Mouse (Mus musculus) ES-E14 (cell line): ENCODE measurements around the gene Efnb3. TPM values are rescaled to one million over a fixed set of nuclear protein-coding genes. Genes with fewer than 3 reads are reported as not detected.
"Not testable (repeated sequence)": the region's sequence is repeated elsewhere in the genome, so short reads cannot be mapped to it uniquely, and the experiment has no call there.

Source experiments
- DNase-seq: peaks from one replicate; pipeline ENCODE4 v3.0.0-alpha.2; 2013; ENCODE audit warnings: low read depth, low spot score
- H3K27ac ChIP-seq: 2 replicates; pipeline ENCODE4 v1.5.1; 2012; ENCODE audit warnings: low read depth, mild to moderate bottlenecking, low read length, moderate library complexity, mixed read lengths; ENCODE audit not compliant: poor library complexity, insufficient read depth, severe bottlenecking
- H3K36me3 ChIP-seq: 2 replicates; pipeline ENCODE4 v1.6.1; 2012; ENCODE audit warnings: mild to moderate bottlenecking, low read length, moderate library complexity, mixed read lengths; ENCODE audit not compliant: control insufficient read depth, poor library complexity, insufficient read depth, severe bottlenecking
- H3K4me1 ChIP-seq, 2 experiments: fragments of 150-350 bp in 1 of 2; sonication (generic) in 1 of 2; 2 replicates each; pipeline ENCODE4 v1.6.1; 2012; ENCODE audit warnings: low read length in 2 of 2, mild to moderate bottlenecking in 1 of 2, mixed read lengths in 1 of 2; ENCODE audit not compliant: control insufficient read depth in 2 of 2, insufficient read depth in 2 of 2, poor library complexity in 1 of 2
- H3K4me3 ChIP-seq, 2 experiments: fragments of 150-350 bp in 1 of 2; sonication (generic) in 1 of 2; 2 replicates each; pipeline ENCODE4 v1.5.1; 2012; ENCODE audit warnings: low read length in 2 of 2, low read depth in 1 of 2, mild to moderate bottlenecking in 1 of 2, mixed read lengths in 1 of 2; ENCODE audit not compliant: insufficient read depth in 1 of 2, poor library complexity in 1 of 2, severe bottlenecking in 1 of 2
- H3K9ac ChIP-seq: 2 replicates; pipeline ENCODE4 v1.6.1; 2012; ENCODE audit warnings: low read depth, mild to moderate bottlenecking, low read length, mixed read lengths; ENCODE audit not compliant: poor library complexity, insufficient read depth, severe bottlenecking
- H3K9me3 ChIP-seq: fragments of 150-350 bp; sonication (generic); 2 replicates; pipeline ENCODE4 v1.6.1; 2012; ENCODE audit warnings: low read depth, mild to moderate bottlenecking, low read length; ENCODE audit not compliant: control insufficient read depth, insufficient read depth
- CHD2 ChIP-seq: IDR thresholded peaks from 2 replicates; pipeline ENCODE4 v1.6.1; 2014; ENCODE audit warnings: mild to moderate bottlenecking, low read depth, low read length, inconsistent platforms
- HCFC1 ChIP-seq: IDR thresholded peaks from 2 replicates; pipeline ENCODE4 v1.6.1; 2012; ENCODE audit warnings: low read length, inconsistent platforms, borderline replicate concordance; ENCODE audit not compliant: insufficient read depth
- MAFK ChIP-seq: IDR thresholded peaks from 2 replicates; pipeline ENCODE4 v1.6.1; 2014; ENCODE audit warnings: mild to moderate bottlenecking, low read depth, low read length, inconsistent platforms; ENCODE audit not compliant: insufficient read depth
- ZC3H11A ChIP-seq: IDR thresholded peaks from 2 replicates; pipeline ENCODE4 v1.6.1; 2012; ENCODE audit warnings: low read depth, mild to moderate bottlenecking, inconsistent platforms, low read length, borderline replicate concordance
- ZNF384 ChIP-seq: IDR thresholded peaks from 2 replicates; pipeline ENCODE4 v1.6.1; 2012; ENCODE audit warnings: low read depth, low read length, inconsistent platforms
- in situ Hi-C, 2 experiments: fragments of 600-800 bp; cut with MboI; formaldehyde crosslinking; loops; one replicate each; pipeline ENCODE4 v1.15.1; 2025; ENCODE audit warnings: low sequenced_read_pairs in 2 of 2, inconsistent platforms in 1 of 2; ENCODE audit not compliant: unreplicated experiment in 2 of 2
- total RNA-seq: library from RNA; depleted of rRNA; stranded (reverse); fragments of 300-350 nt; gene quantifications from 2 replicates; pipeline ENCODE4 v1.2.3, GENCODE M21; 2012

The Efnb3 gene
- total RNA-seq, 1 experiment, result 3.2 TPM

GRCm38 (mm10) chr11:69540700-69541099, 19.3 kb downstream of the Efnb3 start:
- in situ Hi-C loops, result no loop called here

DNA sequence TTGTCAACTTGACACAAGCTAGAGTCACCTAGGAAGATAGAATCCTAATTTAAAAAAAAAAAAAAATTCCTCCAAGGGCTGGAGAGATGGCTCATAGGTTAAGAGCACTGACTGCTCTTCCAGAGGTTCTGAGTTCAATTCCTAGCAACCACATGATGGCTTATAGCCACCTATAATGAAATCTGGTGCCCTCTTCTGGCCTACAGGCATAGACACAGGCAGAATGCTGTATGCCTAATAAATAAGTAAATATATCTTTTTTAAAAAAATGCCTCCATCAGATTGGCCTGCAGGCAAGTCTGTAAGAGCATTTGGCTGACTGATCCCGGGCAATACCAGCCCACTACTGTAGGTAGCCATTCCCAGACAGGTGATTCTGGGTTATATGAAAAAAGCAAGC, 25.0 kb downstream of the Efnb3 start:
- in situ Hi-C loops, result no loop called here

More at GRCm38 (mm10) chr11:69540700-69541099, 19.3 kb downstream of the Efnb3 start:
- no peak overlapping the region for H3K4me3 ChIP-seq
- peaks cover 0 to 2% of the 10 kb centered on the region in 2 experiments; a peak in 2 of 4 replicates for H3K4me1 ChIP-seq
- no peak for DNase-seq
- no peak overlapping the region for H3K27ac ChIP-seq
- no peaks in the 10 kb centered on the region for H3K36me3 ChIP-seq
- TF ChIP-seq HCFC1 (no peak), ZNF384 (peak; percentile 83)
- no peaks in the 10 kb centered on the region for H3K9me3 ChIP-seq
- no peak overlapping the region for H3K9ac ChIP-seq

GRCm38 (mm10) chr11:69532480-69533150, 27.4 kb downstream of the Efnb3 start:
- no peak overlapping the region for H3K27ac ChIP-seq
- peaks cover 0 to 5% of the 10 kb centered on the region in 2 experiments; a peak in 2 of 4 replicates for H3K4me1 ChIP-seq
- no peak overlapping the region for H3K9ac ChIP-seq
- no peak for TF ChIP-seq ZC3H11A
- TF ChIP-seq MAFK, result no peak
- TF ChIP-seq CHD2, result no peak
- TF ChIP-seq HCFC1, result no peak
- no peak for TF ChIP-seq ZNF384
- no peaks in the 10 kb centered on the region for H3K9me3 ChIP-seq
- no peak for DNase-seq
- no peaks in the 10 kb centered on the region for H3K36me3 ChIP-seq
- H3K4me3 ChIP-seq, result no peak overlapping the region
- in situ Hi-C loops, result no loop called here

More for the DNA sequence above, 25.0 kb downstream of the Efnb3 start:
- Histone ChIP-seq H3K4me3 (no peak overlapping the region), H3K36me3 (no peaks in the 10 kb centered on the region), H3K9ac (no peak overlapping the region), H3K4me1 (peaks cover 0 to 2% of the 10 kb centered on the region in 2 experiments; a peak in 1 of 4 replicates), H3K27ac (no peak overlapping the region), H3K9me3 (no peaks in the 10 kb centered on the region)
- TF ChIP-seq ZNF384 (0 out of 2 replicates have a peak, but pooled peaks have one; percentile 40), CHD2 (no peak)
- DNase-seq, result no peak

DNA sequence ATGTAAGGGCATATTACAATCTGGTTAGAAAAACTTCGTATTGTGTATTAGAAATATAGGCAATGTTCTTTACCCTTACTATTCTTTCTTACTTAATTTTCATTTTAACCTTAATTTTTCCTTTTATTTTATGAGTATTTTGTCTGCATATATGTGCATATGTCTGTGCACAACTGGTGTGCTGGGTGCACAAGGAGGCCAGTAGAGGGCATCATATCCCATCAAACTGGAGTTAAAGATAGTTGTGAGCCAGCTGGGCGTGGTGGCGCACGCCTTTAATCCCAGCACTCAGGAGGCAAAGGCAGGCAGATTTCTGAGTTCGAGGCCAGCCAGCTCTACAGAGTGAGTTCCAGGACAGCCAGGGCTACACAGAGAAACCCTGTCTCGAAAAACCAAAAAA, 29.2 kb downstream of the Efnb3 start:
- H3K36me3 ChIP-seq, H3K9me3 ChIP-seq, H3K27ac ChIP-seq, H3K4me1 ChIP-seq, H3K9ac ChIP-seq, H3K4me3 ChIP-seq, DNase-seq, in situ Hi-C loops: not testable (repeated sequence)
- peak; percentile 29; the same call in 1 of the 2 replicates for TF ChIP-seq ZC3H11A

DNA sequence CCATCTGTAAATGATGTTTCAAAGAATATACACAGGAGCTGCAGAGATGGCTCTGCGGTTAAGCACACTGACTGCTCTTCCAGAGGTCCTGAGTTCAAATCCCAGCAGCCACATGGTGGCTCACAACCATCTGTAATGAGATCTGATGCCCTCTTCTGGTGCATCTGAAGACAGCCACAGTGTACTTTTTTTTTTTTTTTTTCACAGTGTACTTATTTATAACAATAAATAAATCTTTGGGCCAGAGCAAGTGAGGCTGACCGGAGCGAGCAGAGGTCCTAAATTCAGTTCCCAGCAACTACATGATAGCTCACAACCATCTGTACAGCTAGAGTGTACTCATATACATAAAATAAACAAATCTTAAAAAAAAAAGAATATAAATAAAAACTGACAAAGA, 29.7 kb downstream of the Efnb3 start:
- H3K36me3 ChIP-seq, H3K9ac ChIP-seq, in situ Hi-C loops, H3K9me3 ChIP-seq, H3K4me3 ChIP-seq, H3K27ac ChIP-seq, DNase-seq, H3K4me1 ChIP-seq: not testable (repeated sequence)
- peak; percentile 91 for TF ChIP-seq ZNF384
